Mouse (Mus musculus) hindbrain, embryonic 12.5 days (tissue): ENCODE measurements at regions not wholly inside any gene's neighbourhood (a gene's known extent, or its start where the extent isn't known, plus 50 kb on each side); places are given as distances from the start of the nearest gene placed in this dataset.
A peak's percentile ranks its signal among the peaks of the same experiment; 100 is the strongest.

Source experiments
- ATAC-seq: fragments of 200-750 bp; cut with Nextera tagmentation; 2 replicates; pipeline ENCODE4 v1.8.0; 2017; ENCODE audit warnings: moderate TSS enrichment; ENCODE audit not compliant: low FRiP score
- H3K27ac ChIP-seq: fragments of 300-500 bp; sonication (generic); 2 replicates; pipeline ENCODE4 v1.5.1; 2016; ENCODE audit warnings: mild to moderate bottlenecking
- H3K27me3 ChIP-seq: fragments of 300-500 bp; sonication (generic); 2 replicates; pipeline ENCODE4 v1.6.1; 2016; ENCODE audit warnings: mild to moderate bottlenecking
- H3K36me3 ChIP-seq: fragments of 300-500 bp; sonication (generic); 2 replicates; pipeline ENCODE4 v1.6.1; 2016; ENCODE audit warnings: mild to moderate bottlenecking
- H3K4me1 ChIP-seq: fragments of 300-500 bp; sonication (generic); 2 replicates; pipeline ENCODE4 v1.6.1; 2016
- H3K4me2 ChIP-seq: fragments of 300-500 bp; sonication (generic); replicated peaks from 2 replicates; pipeline ENCODE4 v1.6.1; 2016; ENCODE audit warnings: mild to moderate bottlenecking
- H3K4me3 ChIP-seq: fragments of 300-500 bp; sonication (generic); 2 replicates; pipeline ENCODE4 v1.5.1; 2016; ENCODE audit warnings: mild to moderate bottlenecking
- H3K9ac ChIP-seq: fragments of 300-500 bp; sonication (generic); 2 replicates; pipeline ENCODE4 v1.6.1; 2016; ENCODE audit warnings: mild to moderate bottlenecking, moderate library complexity
- H3K9me3 ChIP-seq: fragments of 300-500 bp; sonication (generic); replicated peaks from 2 replicates; pipeline ENCODE4 v1.6.1; 2016; ENCODE audit warnings: mild to moderate bottlenecking
- WGBS: fragments of 180-500 bp; shearing (Covaris S2); methylation state at CpG from one replicate; pipeline ENCODE4 v1.1.7; 2016; 5-methylcytosine and 5-hydroxymethylcytosine counted together

GRCm38 (mm10) chr9:69900871-69901270 is 88.4 kb upstream of the Bnip2 start:
- H3K4me3 ChIP-seq, result no peak overlapping the region
- ATAC-seq, result no peak
- H3K9ac ChIP-seq, result no peak overlapping the region
- no peak overlapping the region for H3K27ac ChIP-seq
- H3K27me3 ChIP-seq, result no peaks in the 10 kb centered on the region; the same call in 1 of the 2 replicates
- H3K4me1 ChIP-seq, result peaks cover 9% of the 10 kb centered on the region; the same call in 1 of the 2 replicates
- no peaks in the 10 kb centered on the region for H3K36me3 ChIP-seq
- no peaks in the 10 kb centered on the region for H3K9me3 ChIP-seq
- WGBS, result 67% methylated on average over 6 of the region's 6 CpGs
- H3K4me2 ChIP-seq, result no peak overlapping the region

GRCm38 (mm10) chr9:69907123-69907945 is 81.9 kb upstream of the Bnip2 start:
- H3K9ac ChIP-seq, result no peak overlapping the region
- no peak for ATAC-seq
- no peaks in the 10 kb centered on the region for H3K27me3 ChIP-seq
- WGBS, result 43% methylated on average over 21 of the region's 21 CpGs
- no peaks in the 10 kb centered on the region for H3K36me3 ChIP-seq
- H3K4me3 ChIP-seq, result no peak overlapping the region
- no peaks in the 10 kb centered on the region for H3K9me3 ChIP-seq
- no peak overlapping the region for H3K27ac ChIP-seq
- H3K4me1 ChIP-seq, result no peaks in the 10 kb centered on the region; the same call in 1 of the 2 replicates
- 0 out of 2 replicates have a peak overlapping the region, but pooled peaks have one; percentile 16 for H3K4me2 ChIP-seq

- Histone ChIP-seq H3K27me3 (no peaks in the 10 kb centered on the region), H3K27ac (no peak overlapping the region), H3K9me3 (no peaks in the 10 kb centered on the region), H3K36me3 (no peaks in the 10 kb centered on the region), H3K4me1 (no peaks in the 10 kb centered on the region; the same call in 1 of the 2 replicates), H3K4me3 (no peak overlapping the region), H3K4me2 (no peak overlapping the region), H3K9ac (no peak overlapping the region)
- WGBS, result 84% methylated on average over 4 of the region's 4 CpGs
- no peak for ATAC-seq
These were observed 78.6 kb upstream of the Bnip2 start for GRCm38 (mm10) chr9:69910621-69911020.

- Histone ChIP-seq H3K36me3 (no peaks in the 10 kb centered on the region), H3K4me3 (no peak overlapping the region), H3K4me1 (no peaks in the 10 kb centered on the region), H3K27ac (no peak overlapping the region), H3K9ac (no peak overlapping the region), H3K4me2 (no peak overlapping the region), H3K27me3 (no peaks in the 10 kb centered on the region), H3K9me3 (no peaks in the 10 kb centered on the region)
- WGBS, result 76% methylated on average over 2 of the region's 2 CpGs
- ATAC-seq, result no peak
These were observed 61.1 kb upstream of the Bnip2 start for GRCm38 (mm10) chr9:69928126-69928525.

GRCm38 (mm10) chr9:69937863-69938262 is 51.4 kb upstream of the Bnip2 start:
- Histone ChIP-seq H3K27ac (no peak overlapping the region), H3K4me3 (no peak overlapping the region), H3K36me3 (no peaks in the 10 kb centered on the region), H3K4me2 (no peak overlapping the region), H3K4me1 (no peaks in the 10 kb centered on the region), H3K27me3 (no peaks in the 10 kb centered on the region), H3K9me3 (no peaks in the 10 kb centered on the region), H3K9ac (no peak overlapping the region)
- ATAC-seq, result no peak
- 85% methylated on average over 3 of the region's 3 CpGs for WGBS
